Mouse (Mus musculus) hindbrain, embryonic 16.5 days (tissue): ENCODE measurements around the gene Rem2. TPM values are rescaled to one million over a fixed set of nuclear protein-coding genes. Genes with fewer than 3 reads are reported as not detected.
A peak's percentile ranks its signal among the peaks of the same experiment; 100 is the strongest.

Source experiments
- ATAC-seq: fragments of 200-750 bp; cut with Nextera tagmentation; 2 replicates; pipeline ENCODE4 v1.8.0; 2017; ENCODE audit warnings: moderate TSS enrichment, moderate library complexity
- H3K27ac ChIP-seq: fragments of 300-500 bp; sonication (generic); 2 replicates; pipeline ENCODE4 v1.5.1; 2014; ENCODE audit warnings: low read depth, mild to moderate bottlenecking, control low read depth, low read length, moderate library complexity
- H3K27me3 ChIP-seq: fragments of 300-500 bp; sonication (generic); replicated peaks from 2 replicates; pipeline ENCODE4 v1.6.1; 2014; ENCODE audit warnings: low read length; ENCODE audit not compliant: control insufficient read depth, insufficient read depth
- H3K36me3 ChIP-seq: fragments of 300-500 bp; sonication (generic); 2 replicates; pipeline ENCODE4 v1.6.1; 2014; ENCODE audit warnings: mild to moderate bottlenecking, low read length, moderate library complexity, mixed read lengths; ENCODE audit not compliant: control insufficient read depth, insufficient read depth
- H3K4me1 ChIP-seq: fragments of 300-500 bp; sonication (generic); 2 replicates; pipeline ENCODE4 v1.6.1; 2014; ENCODE audit warnings: low read depth, low read length; ENCODE audit not compliant: control insufficient read depth, insufficient read depth
- H3K4me2 ChIP-seq: fragments of 300-500 bp; sonication (generic); 2 replicates; pipeline ENCODE4 v1.6.1; 2014; ENCODE audit warnings: mild to moderate bottlenecking, low read length, control low read depth, moderate library complexity
- H3K4me3 ChIP-seq: fragments of 300-500 bp; sonication (generic); 2 replicates; pipeline ENCODE4 v1.5.1; 2014; ENCODE audit warnings: mild to moderate bottlenecking, low read length, control low read depth, moderate library complexity
- H3K9ac ChIP-seq: fragments of 300-500 bp; sonication (generic); 2 replicates; pipeline ENCODE4 v1.6.1; 2014; ENCODE audit warnings: low read depth, mild to moderate bottlenecking, control low read depth, low read length, moderate library complexity
- H3K9me3 ChIP-seq: fragments of 300-500 bp; sonication (generic); 2 replicates; pipeline ENCODE4 v1.6.1; 2014; ENCODE audit warnings: mild to moderate bottlenecking, low read length, moderate library complexity; ENCODE audit not compliant: control insufficient read depth
- WGBS: fragments of 180-500 bp; shearing (Covaris S2); extraction: QIAGEN DNeasy Blood & Tissue Kit; methylation state at CpG from one replicate; pipeline ENCODE4 v1.1.7; 2014; 5-methylcytosine and 5-hydroxymethylcytosine counted together
- polyA plus RNA-seq: library from polyadenylated mRNA; unstranded; fragments of >200 nt; fragmentation: Nextera tagmentation; extraction: Ambion mirVana; gene quantifications from 2 replicates; pipeline ENCODE4 v1.2.1, GENCODE M21; 2015

The Rem2 gene
- 38.5 and 39.5 TPM in 2 replicates for polyA plus RNA-seq

DNA sequence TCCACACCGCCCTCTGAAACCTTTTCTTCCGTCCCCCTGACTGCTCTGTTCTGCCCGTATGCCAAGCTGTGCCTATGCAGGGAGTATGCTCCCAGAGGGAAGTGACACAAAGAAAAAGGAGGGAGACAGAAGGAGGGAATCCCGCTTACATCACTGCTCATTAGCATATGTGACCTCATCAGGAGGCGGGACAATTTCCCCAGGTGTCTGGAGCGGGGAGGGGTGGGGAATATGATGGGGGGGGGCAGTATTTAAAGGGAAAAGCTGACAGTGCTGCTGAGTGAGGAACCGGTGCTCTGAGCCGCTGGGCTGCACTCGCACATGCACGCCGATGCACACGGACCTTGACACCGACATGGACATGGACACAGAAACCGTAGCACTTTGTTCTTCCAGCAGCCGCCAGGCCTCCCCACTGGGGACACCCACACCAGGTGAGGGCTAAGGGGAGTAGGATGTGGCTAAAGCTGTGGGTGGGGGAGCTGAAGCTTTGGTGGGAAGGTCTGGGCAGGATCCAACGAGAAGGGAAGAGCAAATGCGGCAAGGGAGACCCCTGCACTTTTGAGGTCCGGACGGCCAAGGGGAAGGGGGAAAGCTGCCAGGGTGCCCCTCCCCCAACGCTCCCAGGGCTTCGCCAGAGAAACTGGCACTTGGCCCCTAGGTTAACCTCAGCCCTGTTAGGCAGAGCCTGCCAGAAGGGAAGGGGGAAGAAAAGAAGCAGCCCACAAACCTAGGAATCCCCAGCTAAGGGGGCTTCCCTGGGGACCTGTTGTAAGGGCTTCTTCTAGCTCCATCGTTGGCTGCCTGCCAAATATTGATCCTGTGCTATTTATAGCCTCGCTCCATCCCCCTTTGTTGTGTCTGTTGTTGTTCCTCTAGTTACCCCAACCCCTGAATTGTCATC lies at the start of gene Rem2:
Gene Rem2, plus strand, starts transcription at position 160 of the 904 bp plus-strand sequence.
- Histone ChIP-seq H3K27ac (peak within 1 kb of the TSS; percentile 71), H3K9ac (peak within 1 kb of the TSS; percentile 71), H3K27me3 (no peaks in the 10 kb centered on the region), H3K9me3 (no peaks in the 10 kb centered on the region), H3K36me3 (no peaks in the 10 kb centered on the region), H3K4me2 (peak within 1 kb of the TSS; percentile 76), H3K4me3 (peak within 1 kb of the TSS; percentile 52), H3K4me1 (peaks cover 16% of the 10 kb centered on the region)
- ATAC-seq = peak; percentile 91
- 1% methylated on average over 23 of the region's 23 CpGs for WGBS

DNA sequence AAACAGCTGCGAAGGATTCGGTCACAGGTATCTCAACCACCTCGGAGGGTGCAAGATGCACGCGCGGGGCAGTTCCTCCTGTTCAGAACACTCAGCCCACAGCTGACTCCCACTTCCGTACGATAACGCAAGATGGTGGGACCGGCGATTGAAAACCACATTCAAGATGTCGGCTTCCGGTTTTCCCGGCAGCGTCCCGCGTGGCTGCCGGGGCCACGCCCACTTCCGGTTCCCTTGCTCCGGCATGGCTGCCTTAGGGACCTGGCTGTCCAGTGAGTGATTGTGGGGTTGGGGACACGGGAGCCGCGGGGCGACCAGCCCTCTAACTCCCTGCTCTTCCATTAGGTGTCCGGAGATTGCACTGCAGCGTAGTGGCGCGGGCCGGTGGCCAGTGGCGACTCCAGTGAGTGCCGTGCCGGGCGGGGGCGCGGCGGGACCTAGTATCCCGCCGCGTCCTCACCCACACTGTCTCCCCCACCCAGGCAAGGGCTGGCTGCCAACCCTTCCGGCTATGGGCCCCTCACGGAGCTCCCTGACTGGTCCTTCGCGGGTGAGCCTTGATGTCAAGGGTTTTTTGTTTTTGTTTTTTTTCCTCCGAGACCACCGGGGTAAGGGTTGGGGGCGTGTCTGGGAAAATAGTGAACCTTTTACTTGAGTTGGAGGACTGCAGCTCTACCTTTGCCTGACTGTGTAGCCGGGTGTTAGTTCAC lies 49.1 kb upstream of the Rem2 start, which contains the start of gene Mrpl52:
Gene Mrpl52, plus strand, starts transcription at position 221 of the 710 bp plus-strand sequence.
- ATAC-seq = peak; percentile 87
- H3K9ac ChIP-seq = peak within 1 kb of the TSS; percentile 81
- 0 out of 2 replicates have a peak, but pooled peaks cover 5% of the 10 kb centered on the region for H3K36me3 ChIP-seq
- H3K27ac ChIP-seq = peak within 1 kb of the TSS; percentile 87
- peak within 1 kb of the TSS; percentile 71 for H3K4me3 ChIP-seq
- H3K4me1 ChIP-seq = peaks cover 21% of the 10 kb centered on the region
- H3K4me2 ChIP-seq = peak within 1 kb of the TSS; percentile 80
- H3K9me3 ChIP-seq = no peaks in the 10 kb centered on the region
- no peaks in the 10 kb centered on the region for H3K27me3 ChIP-seq
- WGBS = under 1% methylated on average over 47 of the region's 48 CpGs

DNA sequence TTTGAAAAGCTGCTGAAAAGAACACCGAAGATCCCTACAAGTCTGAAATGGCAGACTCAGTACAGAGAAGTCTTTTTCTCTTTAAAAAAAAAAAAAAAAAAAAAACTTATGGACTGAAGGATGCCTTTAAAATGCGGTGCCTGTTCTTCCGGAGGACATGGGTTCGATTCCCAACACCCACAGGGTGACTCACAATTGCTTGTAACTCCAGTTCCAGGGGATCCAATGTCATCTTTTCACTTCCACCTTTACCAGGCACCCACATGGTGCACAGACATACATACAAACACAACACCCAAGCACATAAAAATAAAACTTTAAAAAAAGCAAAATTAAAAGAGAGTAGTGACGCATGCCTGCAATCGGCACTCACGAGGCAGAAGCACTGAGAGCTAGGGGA lies 48.2 kb upstream of the Rem2 start:
- no peak for ATAC-seq
- H3K4me1 ChIP-seq = peaks cover 24% of the 10 kb centered on the region
- H3K4me3 ChIP-seq = peak overlapping the region; percentile 71
- H3K36me3 ChIP-seq = 0 out of 2 replicates have a peak, but pooled peaks cover 5% of the 10 kb centered on the region
- no peak overlapping the region for H3K27ac ChIP-seq
- H3K9me3 ChIP-seq = no peaks in the 10 kb centered on the region
- no peaks in the 10 kb centered on the region for H3K27me3 ChIP-seq
- 94% methylated on average over 7 of the region's 7 CpGs for WGBS
- no peak overlapping the region for H3K9ac ChIP-seq
- peak overlapping the region; percentile 80 for H3K4me2 ChIP-seq

DNA sequence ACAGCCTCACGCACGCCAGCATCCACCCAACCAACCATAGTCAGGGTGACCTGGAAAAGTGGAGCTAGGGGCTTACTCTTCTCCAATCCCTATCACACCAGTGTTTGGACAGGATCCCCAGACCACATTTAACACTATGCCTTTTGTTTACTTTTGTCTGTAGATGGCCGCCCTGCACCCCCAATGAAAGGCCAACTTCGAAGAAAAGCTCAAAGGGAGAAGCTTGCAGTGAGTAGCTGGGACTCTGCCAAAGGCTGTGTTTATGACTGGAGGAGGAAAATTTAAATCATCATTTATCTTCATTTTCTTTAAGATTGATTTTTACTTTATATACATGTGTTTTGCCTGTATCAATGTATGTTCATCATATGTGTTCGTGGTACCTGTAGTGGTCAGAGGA lies 47.5 kb upstream of the Rem2 start:
- no peak for ATAC-seq
- Histone ChIP-seq H3K4me2 (no peak overlapping the region), H3K9me3 (no peaks in the 10 kb centered on the region), H3K4me3 (no peak overlapping the region), H3K36me3 (0 out of 2 replicates have a peak, but pooled peaks cover 5% of the 10 kb centered on the region), H3K9ac (no peak overlapping the region), H3K27ac (no peak overlapping the region), H3K4me1 (peaks cover 24% of the 10 kb centered on the region), H3K27me3 (peaks cover 3% of the 10 kb centered on the region; the same call in 1 of the 2 replicates)
- WGBS = 90% methylated on average over 5 of the region's 5 CpGs

DNA sequence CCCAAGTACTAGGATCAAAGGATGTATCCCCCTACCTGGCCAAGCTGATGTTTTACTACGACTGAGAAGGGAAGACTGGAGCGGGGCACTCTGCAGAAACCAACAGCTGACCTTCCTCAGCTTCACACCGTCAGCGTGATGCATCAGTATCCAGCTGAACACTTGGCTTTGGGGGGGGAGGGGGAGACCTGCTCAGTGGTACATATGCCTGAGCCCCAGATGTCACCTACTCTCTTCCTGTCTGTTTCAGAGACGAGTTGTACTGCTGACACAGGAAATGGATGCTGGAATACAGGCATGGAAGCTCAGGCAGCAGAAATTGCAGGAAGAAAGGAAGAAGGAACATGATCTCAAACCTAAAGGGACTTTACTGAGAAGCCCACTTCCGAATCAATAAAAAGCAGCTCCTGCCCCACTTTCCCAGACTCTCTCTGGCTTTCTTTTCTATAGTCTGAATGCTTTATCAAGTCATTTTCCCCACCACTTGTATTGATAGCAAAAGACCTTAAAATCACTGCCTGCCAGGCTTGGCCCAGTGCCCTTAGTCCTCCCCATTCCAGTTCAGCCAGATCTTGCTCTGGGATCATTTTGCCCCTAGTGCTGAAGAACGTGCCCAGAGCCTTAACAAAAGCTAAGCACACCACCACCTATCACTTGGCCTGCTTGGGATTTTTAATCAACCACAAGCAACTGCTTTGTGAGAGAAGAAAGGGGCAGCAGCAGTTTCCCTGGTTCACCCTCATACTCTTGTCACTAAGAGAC lies 46.4 kb upstream of the Rem2 start:
- no peaks in the 10 kb centered on the region for H3K9me3 ChIP-seq
- ATAC-seq = no peak
- H3K9ac ChIP-seq = no peak overlapping the region; the same call in 1 of the 2 replicates
- H3K27ac ChIP-seq = peak overlapping the region; percentile 90; the same call in 1 of the 2 replicates
- H3K4me1 ChIP-seq = peaks cover 24% of the 10 kb centered on the region
- no peak overlapping the region for H3K4me2 ChIP-seq
- H3K36me3 ChIP-seq = 0 out of 2 replicates have a peak, but pooled peaks cover 5% of the 10 kb centered on the region
- peaks cover 3% of the 10 kb centered on the region; the same call in 1 of the 2 replicates for H3K27me3 ChIP-seq
- 49% methylated on average over 7 of the region's 7 CpGs for WGBS
- H3K4me3 ChIP-seq = no peak overlapping the region

DNA sequence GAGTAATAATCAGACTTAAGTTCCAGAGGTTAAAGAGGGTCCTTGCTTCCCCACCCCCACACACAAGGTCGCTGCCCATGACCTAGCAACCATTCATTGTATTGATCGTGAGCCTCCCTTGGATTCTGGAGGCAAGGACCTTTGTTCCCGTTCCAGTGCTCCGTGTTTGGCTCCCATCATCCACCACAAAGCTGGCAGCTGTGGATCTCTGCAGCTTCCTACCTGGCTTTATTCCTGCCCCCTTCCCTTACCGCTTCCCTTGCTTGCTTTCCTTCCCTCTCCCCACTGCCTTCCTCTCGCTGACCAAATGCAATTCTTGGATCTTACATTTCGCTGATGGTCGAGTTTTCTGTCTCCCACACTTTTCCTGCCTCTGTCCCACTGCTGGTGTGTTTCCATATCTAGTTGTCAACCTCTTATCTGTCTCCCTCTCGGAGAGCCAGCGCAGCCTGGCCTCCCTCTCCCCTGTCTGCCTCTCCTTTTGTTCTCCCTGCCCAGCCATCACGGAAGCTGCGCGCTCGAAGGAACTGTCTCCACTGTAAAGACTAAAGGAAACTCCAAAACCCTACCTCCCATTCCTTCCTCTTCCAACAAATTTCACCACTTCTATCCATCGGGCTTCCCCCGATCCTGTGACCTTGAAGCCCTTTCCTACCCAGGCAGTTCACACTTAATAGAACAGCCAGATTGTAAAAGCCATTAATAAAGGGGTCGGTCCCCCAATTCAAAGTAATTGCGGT lies 45.3 kb upstream of the Rem2 start:
- peaks cover 24% of the 10 kb centered on the region for H3K4me1 ChIP-seq

DNA sequence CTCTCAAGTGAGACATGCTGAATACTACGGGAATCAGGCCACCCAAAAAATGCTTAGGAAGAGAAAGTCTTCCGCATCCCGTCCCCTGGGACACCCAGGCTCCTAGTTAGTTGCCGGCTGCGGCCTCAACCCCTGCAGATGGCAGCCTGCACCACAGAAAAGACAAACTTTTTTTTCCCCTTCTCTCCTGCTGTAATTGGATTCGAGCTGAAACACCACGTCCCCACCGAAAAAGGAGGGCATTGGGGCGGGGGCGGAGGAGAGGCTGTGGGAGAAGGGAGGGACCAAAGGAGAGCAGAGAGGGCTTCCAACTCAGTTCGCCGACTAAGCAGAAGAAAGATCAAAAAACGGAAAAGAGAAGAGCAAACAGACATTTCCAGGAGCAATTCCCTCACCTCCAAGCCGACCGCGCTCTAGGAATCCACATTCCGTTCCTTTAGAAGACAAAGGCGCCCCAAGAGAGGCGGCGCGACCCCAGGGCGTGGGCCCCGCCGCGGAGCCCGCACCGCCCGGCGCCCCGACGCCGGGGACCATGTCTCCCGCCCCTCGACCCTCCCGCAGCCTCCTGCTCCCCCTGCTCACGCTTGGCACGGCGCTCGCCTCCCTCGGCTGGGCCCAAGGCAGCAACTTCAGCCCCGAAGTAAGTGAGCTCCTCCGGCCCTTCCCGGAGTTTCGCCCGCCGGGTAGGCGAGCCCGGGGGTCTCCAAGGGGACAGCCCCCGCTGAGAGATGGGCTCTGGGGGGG lies 44.4 kb upstream of the Rem2 start, which contains the start of gene Mmp14:
Gene Mmp14, plus strand, starts transcription at position 279 of the 744 bp plus-strand sequence.
- WGBS = under 1% methylated on average over 48 of the region's 49 CpGs
- Histone ChIP-seq H3K27ac (peak within 1 kb of the TSS; percentile 90), H3K4me2 (peak within 1 kb of the TSS; percentile 78), H3K4me1 (peaks cover 21% of the 10 kb centered on the region), H3K4me3 (peak within 1 kb of the TSS; percentile 63), H3K9ac (peak within 1 kb of the TSS; percentile 78), H3K9me3 (no peaks in the 10 kb centered on the region), H3K27me3 (peaks cover 3% of the 10 kb centered on the region; the same call in 1 of the 2 replicates), H3K36me3 (0 out of 2 replicates have a peak, but pooled peaks cover 5% of the 10 kb centered on the region)
- peak; percentile 49; the same call in 1 of the 2 replicates for ATAC-seq

More for the DNA sequence above, 45.3 kb upstream of the Rem2 start:
- Histone ChIP-seq H3K27me3 (peaks cover 3% of the 10 kb centered on the region; the same call in 1 of the 2 replicates), H3K4me3 (peak overlapping the region; percentile 63), H3K27ac (peak overlapping the region; percentile 90), H3K9ac (peak overlapping the region; percentile 78), H3K9me3 (no peaks in the 10 kb centered on the region), H3K36me3 (0 out of 2 replicates have a peak, but pooled peaks cover 5% of the 10 kb centered on the region), H3K4me2 (peak overlapping the region; percentile 78)
- 4% methylated on average over 18 of the region's 18 CpGs for WGBS
- ATAC-seq = no peak
